Mouse (Mus musculus): ENCODE data around the gene Timm17a. TPM values are rescaled to one million over a fixed set of nuclear protein-coding genes. Genes with fewer than 3 reads are reported as not detected.

Timm17a gene
- polyA plus RNA-seq, 1 experiment from 2014 or later, result 176 TPM

GRCm38 (mm10) chr1:135283287-135283825 is 30.2 kb downstream of the Timm17a start:
- under 1% methylated on average over 47 of the region's 48 CpGs for WGBS
- peak; percentile 56 for DNase-seq (ENCODE audit: low spot score)

GRCm38 (mm10) chr1:135282536-135283286 is 30.9 kb downstream of the Timm17a start:
- Histone ChIP-seq H3K27ac (peak overlapping the region; percentile 93), H3K4me3 (replicated peaks; ENCODE audit: low read length) (peak overlapping the region; percentile 86), H3K27me3 (ENCODE audit: control insufficient read depth, insufficient read depth, low read length) (no peaks in the 10 kb centered on the region), H3K4me2 (replicated peaks) (peak overlapping the region; percentile 61), H3K9ac (peak overlapping the region; percentile 97), H3K9me3 (ENCODE audit: control insufficient read depth, low read length) (no peaks in the 10 kb centered on the region), H3K36me3 (replicated peaks; ENCODE audit: control insufficient read depth, insufficient read depth) (peaks cover 15% of the 10 kb centered on the region), H3K4me1 (replicated peaks; ENCODE audit: control insufficient read depth, insufficient read depth, low read length) (peaks cover 23% of the 10 kb centered on the region)
- ATAC-seq (ENCODE audit: low FRiP score) (no peak), DNase-seq (ENCODE audit: low spot score) (no peak)
- WGBS, result 44% methylated on average over 13 of the region's 13 CpGs

More at GRCm38 (mm10) chr1:135283287-135283825, 30.2 kb downstream of the Timm17a start:
- Histone ChIP-seq H3K27ac (peak overlapping the region; percentile 93), H3K4me2 (replicated peaks) (peak overlapping the region; percentile 61), H3K36me3 (replicated peaks; ENCODE audit: control insufficient read depth, insufficient read depth) (peaks cover 9% of the 10 kb centered on the region), H3K9ac (peak overlapping the region; percentile 97), H3K4me3 (replicated peaks; ENCODE audit: low read length) (peak overlapping the region; percentile 86), H3K9me3 (ENCODE audit: control insufficient read depth, low read length) (no peaks in the 10 kb centered on the region), H3K27me3 (ENCODE audit: control insufficient read depth, insufficient read depth, low read length) (no peaks in the 10 kb centered on the region), H3K4me1 (replicated peaks; ENCODE audit: control insufficient read depth, insufficient read depth, low read length) (peaks cover 23% of the 10 kb centered on the region)
- peak; percentile 82 for ATAC-seq (ENCODE audit: low FRiP score)

GRCm38 (mm10) chr1:135281841-135282240 is 31.7 kb downstream of the Timm17a start:
- ATAC-seq (ENCODE audit: low FRiP score), result no peak

GRCm38 (mm10) chr1:135280646-135281045 is 32.9 kb downstream of the Timm17a start:
- Histone ChIP-seq H3K27ac (no peak overlapping the region), H3K4me1 (replicated peaks; ENCODE audit: control insufficient read depth, insufficient read depth, low read length) (peaks cover 23% of the 10 kb centered on the region), H3K27me3 (ENCODE audit: control insufficient read depth, insufficient read depth, low read length) (no peaks in the 10 kb centered on the region), H3K4me2 (replicated peaks) (no peak overlapping the region), H3K36me3 (replicated peaks; ENCODE audit: control insufficient read depth, insufficient read depth) (peaks cover 35% of the 10 kb centered on the region), H3K9me3 (ENCODE audit: control insufficient read depth, low read length) (no peaks in the 10 kb centered on the region), H3K4me3 (replicated peaks; ENCODE audit: low read length) (no peak overlapping the region), H3K9ac (no peak overlapping the region)
- DNase-seq (ENCODE audit: low spot score) (peak; percentile 64), ATAC-seq (ENCODE audit: low FRiP score) (0 out of 2 replicates have a peak, but pooled peaks have one; percentile 36)
- WGBS, result 69% methylated on average over 9 of the region's 9 CpGs

More at GRCm38 (mm10) chr1:135281841-135282240, 31.7 kb downstream of the Timm17a start:
- Histone ChIP-seq H3K27me3 (ENCODE audit: control insufficient read depth, insufficient read depth, low read length) (no peaks in the 10 kb centered on the region), H3K4me3 (replicated peaks; ENCODE audit: low read length) (no peak overlapping the region), H3K9ac (no peak overlapping the region), H3K36me3 (replicated peaks; ENCODE audit: control insufficient read depth, insufficient read depth) (peaks cover 24% of the 10 kb centered on the region), H3K27ac (no peak overlapping the region), H3K9me3 (ENCODE audit: control insufficient read depth, low read length) (no peaks in the 10 kb centered on the region), H3K4me1 (replicated peaks; ENCODE audit: control insufficient read depth, insufficient read depth, low read length) (peaks cover 23% of the 10 kb centered on the region), H3K4me2 (replicated peaks) (0 out of 2 replicates have a peak overlapping the region, but pooled peaks have one; percentile 10)
- DNase-seq (ENCODE audit: low spot score), result no peak
- 96% methylated on average over 17 of the region's 17 CpGs for WGBS

GRCm38 (mm10) chr1:135271371-135271770 is 42.2 kb downstream of the Timm17a start:
- Histone ChIP-seq H3K9me3 (ENCODE audit: control insufficient read depth, low read length) (no peaks in the 10 kb centered on the region), H3K4me3 (replicated peaks; ENCODE audit: low read length) (no peak overlapping the region), H3K9ac (no peak overlapping the region), H3K27me3 (ENCODE audit: control insufficient read depth, insufficient read depth, low read length) (no peaks in the 10 kb centered on the region), H3K27ac (no peak overlapping the region), H3K36me3 (replicated peaks; ENCODE audit: control insufficient read depth, insufficient read depth) (peaks cover 77% of the 10 kb centered on the region), H3K4me1 (replicated peaks; ENCODE audit: control insufficient read depth, insufficient read depth, low read length) (no peaks in the 10 kb centered on the region), H3K4me2 (replicated peaks) (no peak overlapping the region)
- DNase-seq (ENCODE audit: low spot score) (no peak), ATAC-seq (ENCODE audit: low FRiP score) (no peak)
- WGBS, result 91% methylated on average over 9 of the region's 9 CpGs

GRCm38 (mm10) chr1:135267663-135268446 is 45.7 kb downstream of the Timm17a start:
- no peaks in the 10 kb centered on the region for H3K9me3 ChIP-seq (ENCODE audit: control insufficient read depth, low read length)
- no peak overlapping the region for H3K4me3 ChIP-seq (replicated peaks; ENCODE audit: low read length)
- no peak overlapping the region for H3K27ac ChIP-seq
- no peak overlapping the region for H3K9ac ChIP-seq
- 90% methylated on average over 10 of the region's 10 CpGs for WGBS
- no peak for DNase-seq (ENCODE audit: low spot score)
- H3K4me2 ChIP-seq (replicated peaks), result no peak overlapping the region
- ATAC-seq (ENCODE audit: low FRiP score), result no peak
- H3K27me3 ChIP-seq (ENCODE audit: control insufficient read depth, insufficient read depth, low read length), result no peaks in the 10 kb centered on the region
- no peaks in the 10 kb centered on the region for H3K4me1 ChIP-seq (replicated peaks; ENCODE audit: control insufficient read depth, insufficient read depth, low read length)
- H3K36me3 ChIP-seq (replicated peaks; ENCODE audit: control insufficient read depth, insufficient read depth), result peaks cover 83% of the 10 kb centered on the region

- WGBS, result 87% methylated on average over 5 of the region's 5 CpGs
- Histone ChIP-seq H3K9ac (no peak overlapping the region), H3K9me3 (ENCODE audit: control insufficient read depth, low read length) (no peaks in the 10 kb centered on the region), H3K36me3 (replicated peaks; ENCODE audit: control insufficient read depth, insufficient read depth) (peaks cover 77% of the 10 kb centered on the region), H3K4me3 (replicated peaks; ENCODE audit: low read length) (no peak overlapping the region), H3K27ac (no peak overlapping the region), H3K4me1 (replicated peaks; ENCODE audit: control insufficient read depth, insufficient read depth, low read length) (no peaks in the 10 kb centered on the region), H3K27me3 (ENCODE audit: control insufficient read depth, insufficient read depth, low read length) (no peaks in the 10 kb centered on the region), H3K4me2 (replicated peaks) (no peak overlapping the region)
- ATAC-seq (ENCODE audit: low FRiP score) (no peak), DNase-seq (ENCODE audit: low spot score) (no peak)
Measured at GRCm38 (mm10) chr1:135265834-135266233, 47.7 kb downstream of the Timm17a start.

GRCm38 (mm10) chr1:135263316-135263715 is 50.3 kb downstream of the Timm17a start:
- Histone ChIP-seq H3K9ac (no peak overlapping the region), H3K4me3 (replicated peaks; ENCODE audit: low read length) (no peak overlapping the region), H3K4me2 (replicated peaks) (no peak overlapping the region), H3K9me3 (ENCODE audit: control insufficient read depth, low read length) (no peaks in the 10 kb centered on the region), H3K4me1 (replicated peaks; ENCODE audit: control insufficient read depth, insufficient read depth, low read length) (peaks cover 8% of the 10 kb centered on the region; the same call in 1 of the 2 replicates), H3K36me3 (replicated peaks; ENCODE audit: control insufficient read depth, insufficient read depth) (peaks cover 60% of the 10 kb centered on the region), H3K27me3 (ENCODE audit: control insufficient read depth, insufficient read depth, low read length) (no peaks in the 10 kb centered on the region), H3K27ac (no peak overlapping the region)
- 87% methylated on average over 9 of the region's 9 CpGs for WGBS
- no peak for ATAC-seq (ENCODE audit: low FRiP score)
- no peak for DNase-seq (ENCODE audit: low spot score)

GRCm38 (mm10) chr1:135262329-135262728 is 51.2 kb downstream of the Timm17a start:
- H3K36me3 ChIP-seq (replicated peaks; ENCODE audit: control insufficient read depth, insufficient read depth), result peaks cover 56% of the 10 kb centered on the region
- H3K27me3 ChIP-seq (ENCODE audit: control insufficient read depth, insufficient read depth, low read length), result no peaks in the 10 kb centered on the region
- no peak overlapping the region for H3K4me2 ChIP-seq (replicated peaks)
- 82% methylated on average over 3 of the region's 3 CpGs for WGBS
- no peak for DNase-seq (ENCODE audit: low spot score)
- H3K27ac ChIP-seq, result no peak overlapping the region
- ATAC-seq (ENCODE audit: low FRiP score), result no peak
- H3K9ac ChIP-seq, result no peak overlapping the region
- H3K9me3 ChIP-seq (ENCODE audit: control insufficient read depth, low read length), result no peaks in the 10 kb centered on the region
- H3K4me1 ChIP-seq (replicated peaks; ENCODE audit: control insufficient read depth, insufficient read depth, low read length), result peaks cover 10% of the 10 kb centered on the region; the same call in 1 of the 2 replicates
- H3K4me3 ChIP-seq (replicated peaks; ENCODE audit: low read length), result no peak overlapping the region

All from hindbrain, embryonic 14.5 days (tissue).